Mouse (Mus musculus) A20 (cell line): ENCODE results near the gene Rala.
A peak's percentile ranks its signal among the peaks of the same experiment; 100 is the strongest.

Experiments
- DNase-seq: peaks from one replicate; pipeline ENCODE4 v3.0.0-alpha.2; 2011; ENCODE audit warnings: low read depth, low spot score

The Rala gene

DNA sequence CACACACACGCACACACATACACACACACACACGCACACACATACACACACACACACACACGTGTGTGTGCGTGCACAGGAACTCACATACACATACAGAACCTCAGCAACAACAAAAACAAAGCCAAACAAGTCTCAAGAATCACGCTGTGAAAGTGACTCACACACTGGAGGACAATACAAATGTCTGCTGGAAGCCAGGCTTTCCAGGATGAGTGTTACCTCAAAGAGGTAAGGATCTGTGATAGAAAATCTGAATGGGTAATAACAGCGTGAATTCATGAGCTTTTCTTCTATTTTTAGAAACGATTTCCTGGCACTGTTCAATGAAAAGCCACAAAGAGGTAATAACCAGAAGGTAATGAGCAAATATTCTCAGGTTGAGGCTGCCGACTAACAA lies 59.8 kb downstream of the Rala start:
- no peak for DNase-seq

DNA sequence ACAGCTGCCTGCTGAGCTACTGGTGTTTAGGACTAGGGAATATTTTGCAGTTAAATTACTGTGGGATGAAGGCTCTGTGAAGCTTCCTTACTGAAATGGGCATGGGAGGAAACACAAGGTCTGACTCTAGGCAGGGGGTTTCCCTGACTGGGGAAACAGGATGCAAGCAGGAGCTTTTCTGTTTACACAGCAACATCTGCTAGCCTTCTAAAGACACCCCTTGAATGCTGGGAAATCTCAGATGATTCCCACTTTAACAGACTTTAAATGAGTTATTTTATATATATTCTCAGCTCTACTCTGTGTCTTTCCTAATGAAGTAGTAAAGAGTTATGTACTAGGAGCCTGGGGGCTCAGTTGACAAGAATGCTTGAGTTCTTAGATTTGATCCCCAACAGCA lies 65.0 kb downstream of the Rala start:
- peak; percentile 53 for DNase-seq

GRCm38 (mm10) chr13:17866741-17867140 lies 77.3 kb downstream of the Rala start:
- no peak for DNase-seq

- no peak for DNase-seq
These were observed 83.5 kb downstream of the Rala start for GRCm38 (mm10) chr13:17860536-17860935.

GRCm38 (mm10) chr13:17859365-17860033 lies 84.5 kb downstream of the Rala start:
- no peak for DNase-seq

DNA sequence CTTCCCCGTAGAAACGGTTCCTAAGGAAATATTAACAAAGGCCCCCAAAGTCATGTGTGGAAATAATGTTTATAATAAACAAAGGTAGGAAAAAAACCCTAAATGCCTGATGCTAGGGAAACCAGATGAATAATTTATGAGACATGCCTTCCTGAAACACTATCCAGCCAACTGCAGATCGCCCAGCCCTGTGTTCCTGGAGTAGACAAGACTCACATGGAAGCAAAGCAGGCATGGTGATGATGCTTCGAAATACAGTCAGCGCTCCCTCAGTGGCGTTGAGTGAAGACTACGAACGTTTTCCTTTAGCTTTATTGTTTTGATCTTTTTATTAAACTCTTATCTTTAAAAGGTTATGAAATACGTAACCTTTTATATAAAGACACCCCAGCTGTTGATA lies 87.0 kb downstream of the Rala start:
- no peak for DNase-seq

- no peak for DNase-seq
These were observed 88.4 kb downstream of the Rala start for GRCm38 (mm10) chr13:17855492-17856138.

- no peak for DNase-seq
These were observed 89.3 kb downstream of the Rala start for GRCm38 (mm10) chr13:17854755-17855154.

DNA sequence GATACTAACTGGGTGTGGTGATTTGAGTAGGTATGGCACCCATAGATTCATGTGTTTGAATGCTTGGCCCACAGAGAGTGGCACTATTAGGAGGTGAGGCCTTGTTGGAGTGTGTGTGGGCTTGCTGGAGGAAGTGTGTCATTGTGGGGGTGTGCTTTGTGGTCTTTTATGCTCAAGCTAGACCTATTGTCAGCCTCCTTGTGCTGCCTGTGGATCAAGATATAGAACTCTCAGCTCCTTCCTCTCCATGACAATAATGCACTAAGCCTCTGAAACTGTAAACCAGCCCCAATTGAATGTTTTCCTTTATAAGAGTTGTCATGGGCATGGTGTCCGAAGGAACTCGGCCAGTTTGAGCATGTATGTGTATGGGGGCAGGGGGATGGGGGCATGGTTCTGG lies 100.7 kb downstream of the Rala start:
- DNase-seq, result no peak

GRCm38 (mm10) chr13:17842756-17843155 lies 101.3 kb downstream of the Rala start:
- DNase-seq, result no peak

- no peak for DNase-seq
These were observed 104.9 kb downstream of the Rala start for GRCm38 (mm10) chr13:17839137-17839536.

GRCm38 (mm10) chr13:17838484-17838851 lies 105.6 kb downstream of the Rala start:
- DNase-seq, result peak; percentile 75

- peak; percentile 48 for DNase-seq
These were observed 106.2 kb downstream of the Rala start for GRCm38 (mm10) chr13:17837610-17838483.

DNA sequence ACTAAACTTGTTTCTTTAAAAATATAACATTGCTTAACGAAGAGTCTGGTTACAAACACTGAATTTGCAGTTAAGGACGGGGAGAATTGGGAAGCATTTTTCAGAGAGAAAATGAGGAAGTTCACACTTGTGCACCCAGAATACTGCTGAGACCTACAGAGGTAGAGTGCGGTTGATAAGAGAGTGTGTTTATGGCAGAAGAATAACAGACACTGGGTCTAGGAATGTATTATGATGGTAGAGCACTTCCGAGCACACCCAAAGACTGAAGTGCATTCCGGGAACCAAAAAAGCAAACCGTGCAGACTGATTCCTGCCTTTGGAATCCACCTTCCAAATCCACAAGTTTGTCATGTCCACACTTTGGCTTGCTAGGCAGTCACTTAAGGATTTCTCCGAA lies 107.2 kb downstream of the Rala start:
- DNase-seq, result no peak

DNA sequence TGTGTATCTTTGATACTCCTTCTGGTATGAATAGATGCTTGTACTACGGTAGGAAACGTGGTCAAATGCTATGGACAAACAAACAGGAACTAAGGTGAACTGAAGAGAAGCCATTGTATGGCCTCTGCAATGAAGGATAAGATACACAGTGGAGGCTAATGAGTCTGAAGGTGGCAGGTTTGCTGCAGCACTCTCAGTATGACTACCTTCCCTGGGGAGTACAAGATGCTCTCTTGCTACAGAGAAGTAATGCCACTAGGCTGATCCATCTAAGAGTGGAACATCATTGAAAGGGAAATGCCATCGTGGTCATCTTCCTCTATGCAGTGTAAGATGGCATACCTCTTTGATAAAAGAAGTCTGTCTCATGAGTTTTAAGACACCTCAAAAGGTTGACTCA lies 111.1 kb downstream of the Rala start:
- peak; percentile 40 for DNase-seq
